Mouse (Mus musculus): Measurements from ENCODE around the gene Pcbp1.

Pcbp1 gene

DNA sequence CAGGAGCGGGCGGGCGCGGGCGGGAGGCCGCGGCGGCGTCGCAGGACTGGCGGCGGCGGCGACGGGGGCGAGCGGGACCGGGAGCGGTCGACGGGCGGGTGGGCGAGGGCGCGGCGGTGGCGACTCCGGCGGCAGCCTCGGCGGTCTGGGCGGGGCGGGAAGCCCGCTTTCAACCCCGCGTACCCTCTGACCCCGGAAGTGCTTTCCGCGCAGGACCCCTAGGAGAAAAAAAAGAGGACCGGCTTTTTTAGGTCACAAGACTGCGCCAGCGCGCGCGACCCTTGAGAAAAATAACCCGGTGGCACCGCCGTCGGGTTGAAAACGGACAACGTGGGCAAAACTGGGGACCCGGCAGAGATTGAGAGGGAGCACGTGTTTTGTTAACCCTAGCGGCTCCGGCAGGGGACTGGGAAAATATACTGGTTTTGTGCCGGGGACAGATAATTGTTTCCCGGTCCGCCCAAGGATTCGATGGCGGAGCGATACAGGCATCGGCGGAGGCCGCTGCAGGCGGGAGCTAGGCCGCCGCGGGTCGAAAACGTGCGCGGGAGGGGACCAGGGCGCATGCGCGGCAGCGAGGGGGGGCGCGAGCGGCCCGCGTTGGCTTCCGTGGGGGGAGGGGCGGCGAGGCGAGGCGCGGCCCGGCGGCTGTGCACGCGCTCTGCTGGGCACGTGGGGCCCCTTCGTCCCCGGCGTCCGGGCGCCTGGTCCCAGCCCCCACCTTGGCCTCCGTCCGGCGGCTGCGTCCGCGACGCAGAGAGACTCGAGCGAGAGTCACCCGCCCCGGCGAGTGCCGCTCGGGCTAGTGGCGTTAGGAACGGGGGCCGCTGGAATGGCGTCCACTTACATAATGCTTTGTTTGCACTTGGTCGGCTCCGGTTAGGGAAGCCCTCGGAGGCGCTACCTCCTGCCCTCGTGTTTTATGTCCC lies at the start of gene Pcbp1:
TSS of gene Pcbp1 (minus strand) at position 290 of the 929 bp plus-strand sequence.
- DNase-seq, result peak; percentile 96

DNA sequence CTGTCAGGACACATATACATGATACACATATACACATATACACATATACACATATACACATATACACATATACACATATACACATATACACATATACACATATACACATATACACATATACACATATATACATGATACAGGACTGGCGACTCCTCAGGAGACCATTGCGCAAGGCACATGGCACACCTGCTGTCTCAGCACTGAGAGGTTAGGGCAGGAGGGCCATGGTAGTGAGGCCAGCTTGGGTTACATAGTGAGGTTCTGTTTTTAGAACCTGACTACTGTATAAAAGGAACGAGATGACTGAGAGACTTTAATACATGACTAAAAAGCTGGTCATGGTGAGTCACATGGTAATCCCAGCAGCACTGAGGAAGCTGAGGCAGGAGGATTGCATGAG lies 48.4 kb upstream of the Pcbp1 start:
- DNase-seq, result no peak

DNA sequence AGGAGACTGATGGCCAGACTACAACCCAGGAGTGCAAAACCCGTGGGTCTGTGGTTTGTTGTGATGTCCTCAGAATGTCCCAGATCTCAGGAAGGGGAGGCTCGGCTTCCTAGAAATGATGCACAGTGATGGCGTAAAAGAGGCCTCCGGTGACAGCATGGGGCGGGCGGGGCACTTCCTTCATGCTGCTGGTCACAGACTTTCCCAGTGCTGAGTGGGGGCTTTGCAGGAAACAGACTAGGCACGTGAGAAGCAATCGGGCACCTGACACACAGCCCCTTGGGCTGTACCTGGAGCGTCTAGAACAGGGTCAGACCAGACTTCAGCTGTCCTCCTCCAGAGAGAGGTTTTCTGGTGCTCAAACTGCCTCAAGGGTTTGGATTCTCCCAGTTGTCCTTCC lies 44.7 kb upstream of the Pcbp1 start:
- DNase-seq, result peak; percentile 81

DNA sequence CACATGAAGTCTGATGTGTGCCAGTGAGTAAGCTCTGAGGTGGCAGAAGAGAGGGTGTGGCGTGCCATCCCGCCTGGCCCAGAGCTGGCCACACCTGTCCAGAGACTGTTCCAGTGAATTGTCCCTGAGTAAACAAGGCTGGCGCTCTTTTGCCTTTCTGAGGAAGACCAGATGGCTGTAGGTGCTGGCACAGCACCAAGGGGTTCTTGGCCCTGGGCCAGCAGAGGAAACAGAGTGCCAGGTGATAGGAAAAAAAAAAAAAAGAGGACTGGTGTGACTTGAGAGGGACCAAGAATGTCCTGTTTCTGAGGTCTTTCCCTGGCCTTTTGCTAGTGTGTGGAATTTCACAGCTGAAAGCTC lies 43.3 kb upstream of the Pcbp1 start:
- DNase-seq, result peak; percentile 59

DNA sequence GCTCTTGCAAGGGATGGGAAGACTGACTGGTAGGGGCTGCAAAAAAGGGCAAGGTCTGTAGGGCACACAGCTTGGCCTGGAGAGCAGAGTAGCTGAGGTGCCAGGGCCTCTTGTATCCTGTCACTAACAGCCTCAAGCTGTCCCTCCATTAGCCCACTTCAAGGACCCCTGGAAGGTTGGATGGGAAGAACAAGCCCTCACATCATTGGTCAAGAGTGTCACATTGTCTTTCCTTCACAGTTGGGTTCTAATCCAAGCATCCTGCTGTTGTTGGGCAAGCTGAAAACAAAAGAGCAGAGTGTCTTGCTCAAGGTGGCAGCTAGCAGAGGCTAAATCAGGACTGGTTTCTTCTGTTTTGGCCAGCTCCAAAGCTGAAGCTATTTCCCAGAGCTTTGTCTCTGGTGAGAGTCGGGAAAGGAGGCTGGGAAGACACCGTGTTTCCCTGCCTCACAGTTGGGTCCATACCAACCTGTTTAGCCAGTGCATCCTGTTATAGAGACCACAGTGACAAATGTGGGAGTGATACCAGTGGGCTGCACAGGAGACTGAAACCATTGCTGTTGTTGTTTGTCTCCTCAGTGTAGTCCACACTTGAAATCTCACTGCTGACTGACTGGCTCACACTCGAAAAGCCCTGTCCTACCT lies 42.8 kb upstream of the Pcbp1 start:
- DNase-seq, result no peak

DNA sequence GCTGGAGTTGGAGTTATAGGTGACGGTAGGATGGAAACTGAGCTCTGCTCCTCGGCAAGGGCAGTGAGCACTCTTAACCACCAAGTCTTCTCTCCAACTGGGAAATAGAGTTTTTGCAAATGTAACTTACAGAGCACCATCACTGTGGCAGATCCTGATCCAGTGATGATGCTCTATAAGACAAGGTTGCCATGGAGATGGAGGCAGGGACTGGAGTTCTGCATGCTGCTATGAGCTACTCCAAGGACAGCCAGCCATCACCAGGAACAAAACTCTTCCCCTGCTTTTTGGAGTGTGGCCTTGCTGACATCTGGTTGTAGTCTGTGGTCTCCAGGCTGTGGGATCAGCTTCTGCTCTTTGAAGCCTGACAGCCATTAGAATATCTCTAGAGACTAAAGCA lies 39.7 kb upstream of the Pcbp1 start:
- no peak for DNase-seq

DNA sequence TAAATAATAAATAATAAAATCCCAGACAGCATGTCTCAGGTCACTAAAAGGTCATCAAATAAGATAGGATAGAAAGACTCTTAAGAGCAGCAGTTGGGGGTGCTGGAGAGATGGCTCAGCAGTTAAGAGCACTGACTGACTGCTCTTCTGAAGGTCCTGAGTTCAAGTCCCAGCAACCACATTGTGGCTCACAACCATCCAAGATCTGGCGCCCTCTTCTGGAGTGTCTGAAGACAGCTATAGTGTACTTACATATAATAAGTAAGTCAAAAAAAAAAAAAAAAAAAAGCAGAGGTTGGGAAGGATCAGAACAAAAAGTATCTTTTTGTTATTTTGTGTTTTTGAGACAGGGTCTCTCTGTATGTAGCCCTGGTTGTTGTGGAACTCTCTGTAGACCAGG lies 31.1 kb upstream of the Pcbp1 start:
- DNase-seq, result peak; percentile 47

DNA sequence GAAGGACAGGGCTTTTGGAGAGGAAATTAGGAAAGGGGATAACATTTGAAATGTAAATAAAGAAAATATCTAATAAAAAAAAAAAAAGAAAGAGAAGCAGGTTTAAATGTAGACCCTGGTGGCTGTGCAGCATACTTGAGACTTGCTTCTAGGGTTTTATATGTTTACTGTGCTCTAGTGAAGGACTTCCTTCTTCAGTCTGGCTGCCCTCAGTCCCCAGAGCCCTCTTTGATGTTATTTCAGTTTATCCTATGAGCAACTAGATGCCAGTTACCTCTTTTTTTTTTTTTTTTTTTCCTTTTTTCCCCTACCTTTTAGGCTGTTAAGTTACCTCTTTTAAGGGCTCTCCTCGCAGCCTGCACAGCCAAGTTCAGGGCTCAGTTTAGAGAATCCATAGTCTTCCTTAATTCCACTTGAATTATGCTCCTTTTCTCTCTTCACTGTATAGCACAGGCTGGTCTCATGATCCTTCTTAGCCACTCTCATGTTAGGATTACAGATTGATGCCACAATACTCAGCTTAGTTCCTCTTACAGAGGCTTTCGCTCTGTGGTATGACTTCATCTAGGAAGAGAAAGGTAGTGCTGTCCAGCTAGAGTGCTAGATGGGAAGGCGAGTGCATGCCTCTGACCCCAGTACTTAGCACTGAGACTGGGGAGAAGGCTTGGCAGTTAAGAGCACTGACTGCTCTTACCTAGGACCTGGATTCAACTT lies 30.4 kb upstream of the Pcbp1 start:
- DNase-seq, result peak; percentile 30

DNA sequence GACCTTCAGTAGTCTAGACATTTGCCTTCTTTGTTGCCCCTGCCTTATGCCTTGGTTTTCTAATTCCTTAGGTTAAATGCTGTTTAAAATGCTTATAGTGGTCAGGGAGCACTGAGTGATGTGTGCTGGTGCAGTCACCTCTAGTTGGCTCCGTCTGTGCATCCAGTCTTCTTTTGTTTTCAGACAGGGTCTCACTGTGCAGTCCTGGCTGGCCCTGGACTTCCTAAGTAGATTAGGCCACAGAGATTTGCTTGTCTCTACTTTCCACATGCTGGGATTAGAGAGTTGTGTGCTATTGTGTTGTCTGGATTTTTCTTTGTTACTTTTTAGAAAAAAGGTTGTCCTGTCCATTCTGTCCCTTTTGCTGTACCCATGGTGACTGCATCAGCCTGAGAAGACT lies 24.5 kb upstream of the Pcbp1 start:
- no peak for DNase-seq

DNA sequence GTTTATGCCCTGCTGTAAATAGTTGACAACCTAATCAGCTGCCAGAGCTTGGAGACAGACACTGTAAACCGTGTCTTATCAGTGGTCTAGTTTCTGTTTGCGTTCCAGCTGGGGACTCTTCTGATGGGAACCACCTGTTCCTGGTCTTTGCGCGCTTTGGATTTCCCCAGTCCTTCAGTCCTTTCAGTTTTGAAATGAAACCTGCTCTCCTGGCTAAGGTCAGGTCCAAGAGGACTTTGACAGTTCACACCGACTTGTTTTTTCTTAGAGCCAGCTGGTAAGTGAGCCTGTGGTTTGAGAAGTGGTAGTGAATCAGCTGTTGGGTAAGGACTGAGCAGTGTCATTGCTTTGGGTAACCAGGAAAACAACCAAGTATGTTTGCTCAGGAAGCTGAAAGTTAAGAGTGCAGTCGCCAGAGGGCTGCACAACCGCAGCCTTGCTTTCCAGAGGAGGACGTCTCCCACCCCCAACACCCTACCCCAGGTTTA lies 21.8 kb upstream of the Pcbp1 start:
- peak; percentile 77 for DNase-seq

DNA sequence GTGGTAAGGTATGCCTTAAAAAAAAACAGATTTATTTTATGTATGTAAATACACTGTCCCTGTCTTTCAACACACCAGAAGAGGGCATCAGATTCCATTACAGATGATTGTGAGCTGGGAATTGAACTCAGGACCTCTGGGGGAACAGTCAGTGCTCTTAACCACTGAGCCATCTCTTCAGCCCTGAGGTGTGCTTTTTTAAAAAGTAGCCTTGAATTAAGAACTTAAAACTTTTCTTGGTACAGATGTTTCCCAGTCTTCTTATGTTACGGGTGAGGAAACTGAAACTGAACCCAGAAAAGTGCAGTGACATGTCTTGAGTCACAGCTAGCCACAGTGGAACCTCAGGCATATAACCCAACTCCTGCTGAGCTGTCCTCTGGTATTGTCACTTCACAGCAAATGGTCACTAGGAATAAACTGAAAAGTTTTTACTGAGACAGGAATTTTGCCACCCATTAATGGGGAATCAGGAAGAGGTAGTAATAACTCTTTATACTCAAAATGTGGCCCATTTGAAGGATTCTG lies 21.2 kb upstream of the Pcbp1 start:
- no peak for DNase-seq

DNA sequence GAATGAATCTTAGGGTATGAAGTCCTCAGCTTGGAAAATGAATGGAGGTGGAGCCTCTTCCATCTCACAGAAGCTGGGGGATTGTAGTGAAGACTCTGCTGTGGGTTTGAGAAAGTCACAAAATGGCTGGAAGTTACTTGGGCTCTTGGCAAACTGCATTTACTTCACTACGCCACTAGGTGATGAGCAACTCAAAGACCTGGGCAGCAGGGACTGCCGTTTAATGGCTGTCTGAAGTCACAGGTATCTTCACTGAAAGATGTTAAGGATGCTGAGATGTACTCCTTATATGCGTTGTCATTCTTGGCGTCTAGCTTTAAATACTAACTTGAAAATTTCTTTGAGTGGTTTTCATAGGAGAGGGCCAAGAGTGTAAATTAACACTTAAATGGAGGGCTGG lies 19.1 kb upstream of the Pcbp1 start:
- peak; percentile 51 for DNase-seq

DNA sequence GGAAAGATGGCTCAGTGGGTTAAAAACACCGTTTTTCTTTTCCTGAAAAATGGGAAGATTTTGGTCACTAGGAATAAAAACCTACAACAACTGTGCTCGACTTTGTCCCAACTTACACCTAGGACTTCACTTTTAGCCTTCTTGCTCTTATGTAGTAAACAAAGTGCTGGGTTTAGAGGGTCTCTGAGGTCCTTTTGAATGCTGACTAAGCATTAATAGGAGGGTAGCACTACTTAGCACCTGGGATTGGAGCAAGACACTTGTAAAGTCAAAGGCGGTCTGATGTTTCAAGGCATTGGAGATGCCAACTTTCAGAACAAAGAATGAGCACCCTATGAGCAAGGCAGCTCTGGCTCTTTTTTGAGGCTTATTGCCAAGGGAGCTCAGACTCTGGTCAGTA lies 17.7 kb upstream of the Pcbp1 start:
- DNase-seq, result no peak

DNA sequence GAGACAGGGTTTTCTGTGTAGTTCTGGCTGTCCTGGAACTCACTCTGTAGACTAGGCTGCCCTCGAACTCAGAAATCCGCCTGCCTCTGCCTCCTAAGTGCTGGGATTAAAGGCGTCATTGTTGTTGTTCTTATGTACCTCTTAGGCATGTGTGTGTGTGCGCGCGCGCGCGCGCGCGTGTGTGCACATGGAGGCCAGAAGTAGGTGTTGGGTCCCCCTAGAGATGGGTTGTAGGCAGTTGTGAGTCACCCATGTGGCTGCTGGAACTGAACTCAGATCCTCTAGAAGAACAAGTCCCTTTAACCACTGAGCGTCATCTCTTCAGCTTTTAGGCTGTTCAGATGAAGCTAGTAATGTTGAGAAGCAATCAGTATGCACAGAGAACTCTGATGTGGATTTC lies 16.9 kb upstream of the Pcbp1 start:
- DNase-seq, result no peak

DNA sequence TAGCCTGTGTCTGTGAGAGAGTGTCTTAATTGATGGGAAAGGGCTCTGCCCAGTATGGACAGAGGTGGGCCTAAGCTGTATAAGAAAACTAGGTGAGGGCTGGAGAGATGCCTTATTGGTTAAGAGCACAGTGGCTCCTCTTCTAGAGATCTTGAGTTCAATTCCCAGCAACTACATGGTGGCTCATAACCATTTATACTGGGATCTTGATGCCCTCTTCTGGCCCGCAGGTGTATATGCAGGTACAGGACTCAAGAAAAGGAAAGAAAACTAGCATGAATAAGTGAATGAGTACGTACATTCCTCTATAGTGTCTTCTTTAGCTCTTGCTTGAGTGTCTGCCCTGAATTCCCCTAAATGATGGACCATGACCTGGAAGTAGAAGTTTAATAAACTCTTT lies 15.5 kb upstream of the Pcbp1 start:
- no peak for DNase-seq

DNA sequence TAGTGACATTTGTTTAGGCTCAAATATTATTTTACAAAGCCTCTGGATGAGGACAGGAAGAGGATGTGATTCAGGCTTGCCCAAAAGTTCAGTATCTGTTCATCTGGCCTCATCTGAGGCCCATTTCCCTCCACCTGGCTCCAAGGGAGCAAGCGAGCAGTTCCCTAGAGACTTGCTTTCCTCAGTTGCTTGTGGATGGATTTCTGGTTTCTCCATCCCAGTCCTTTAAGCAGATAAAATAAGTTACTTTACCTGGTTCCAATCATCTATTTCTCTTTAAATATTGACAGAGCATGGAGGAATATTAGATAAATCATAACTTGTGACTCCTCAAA lies 2.3 kb upstream of the Pcbp1 start:
- DNase-seq, result no peak

DNA sequence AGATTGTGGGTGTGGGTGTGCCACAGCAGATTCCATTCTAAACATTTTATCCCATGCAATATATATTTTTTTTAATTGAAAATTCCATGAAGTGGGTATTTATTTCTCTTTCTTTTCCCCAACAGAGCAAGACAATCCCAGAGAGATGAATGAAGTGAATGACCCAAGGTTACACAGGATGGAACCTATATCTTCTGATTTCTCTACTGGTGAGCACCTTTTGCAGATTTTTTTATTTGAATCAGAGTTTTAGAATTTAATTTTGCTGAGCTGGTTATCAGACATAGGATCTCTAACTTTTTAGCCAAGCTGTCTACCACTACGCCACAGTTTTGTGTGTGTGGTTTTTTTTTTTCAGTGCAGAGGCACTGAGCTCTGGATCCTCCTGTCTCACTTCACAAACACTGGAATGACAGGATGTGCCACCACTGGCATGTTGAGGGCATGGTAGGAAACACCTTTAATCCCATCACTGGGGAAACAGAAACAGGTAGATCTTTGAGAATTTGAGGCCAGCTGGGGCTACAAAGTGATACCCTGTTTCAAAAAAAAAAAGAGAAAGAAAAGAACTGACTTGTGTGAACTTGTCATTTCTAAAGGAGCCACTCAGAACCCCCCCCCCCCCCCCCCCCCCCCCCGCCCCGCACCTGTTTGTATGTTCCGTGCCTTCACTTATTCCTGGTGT lies 1.8 kb upstream of the Pcbp1 start:
- DNase-seq, result no peak

DNA sequence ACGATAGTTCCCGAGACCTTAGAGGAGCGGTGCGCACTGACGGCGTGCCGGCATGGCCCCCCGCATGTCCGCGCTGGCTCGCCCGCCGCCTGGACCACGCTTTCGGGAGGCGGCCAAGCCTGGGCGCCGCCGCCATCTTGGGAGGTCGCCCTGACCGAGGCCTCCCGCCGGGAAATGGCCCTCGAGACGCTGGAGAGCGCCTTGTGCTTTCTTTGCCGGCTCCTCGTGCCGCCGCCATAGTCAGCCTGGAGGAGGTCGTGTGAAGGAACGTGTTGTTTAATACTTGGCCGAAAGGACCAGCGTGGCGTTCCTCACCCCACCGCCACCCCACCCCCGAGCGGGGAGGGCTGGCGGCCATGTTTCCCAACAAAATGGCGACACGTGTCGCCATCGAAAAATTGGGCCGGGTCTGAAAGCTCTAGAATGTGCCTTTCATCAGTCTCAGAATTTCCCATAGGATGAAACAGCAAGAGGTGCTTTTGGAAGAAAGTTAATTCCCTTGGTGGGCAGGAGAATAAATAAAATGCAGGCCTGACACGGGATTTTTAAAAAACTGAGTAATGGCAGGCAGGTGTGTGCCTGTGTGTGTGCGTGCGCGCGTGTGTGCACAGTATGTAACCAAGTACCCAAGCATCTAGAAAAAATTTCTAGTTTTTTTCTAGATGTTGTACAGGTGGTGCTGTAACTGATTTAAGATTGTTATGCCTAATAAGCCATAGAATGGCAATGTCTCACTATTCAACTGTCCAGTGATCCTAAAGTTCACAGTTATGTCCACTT lies 1.0 kb upstream of the Pcbp1 start:
- DNase-seq, result peak; percentile 75

DNA sequence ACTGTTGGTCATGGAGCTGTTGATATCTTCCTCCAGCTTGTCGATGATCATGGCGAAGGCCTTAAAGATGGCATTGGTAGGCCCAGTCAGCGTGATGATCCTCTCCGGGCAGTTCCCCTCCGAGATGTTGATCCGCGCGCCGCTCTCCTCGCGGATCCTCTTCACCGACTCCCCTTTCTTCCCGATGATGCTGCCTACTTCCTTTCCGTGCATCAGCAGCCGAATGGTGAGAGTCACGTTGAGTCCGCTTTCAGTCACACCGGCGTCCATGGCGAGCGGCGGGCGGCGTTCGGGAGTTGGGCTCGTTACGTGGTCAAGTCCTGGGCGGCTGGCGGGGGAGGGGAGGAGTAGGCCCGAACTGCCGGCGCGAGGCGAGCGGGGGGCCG lies 482 bp downstream of the Pcbp1 start:
- peak; percentile 77 for DNase-seq

DNA sequence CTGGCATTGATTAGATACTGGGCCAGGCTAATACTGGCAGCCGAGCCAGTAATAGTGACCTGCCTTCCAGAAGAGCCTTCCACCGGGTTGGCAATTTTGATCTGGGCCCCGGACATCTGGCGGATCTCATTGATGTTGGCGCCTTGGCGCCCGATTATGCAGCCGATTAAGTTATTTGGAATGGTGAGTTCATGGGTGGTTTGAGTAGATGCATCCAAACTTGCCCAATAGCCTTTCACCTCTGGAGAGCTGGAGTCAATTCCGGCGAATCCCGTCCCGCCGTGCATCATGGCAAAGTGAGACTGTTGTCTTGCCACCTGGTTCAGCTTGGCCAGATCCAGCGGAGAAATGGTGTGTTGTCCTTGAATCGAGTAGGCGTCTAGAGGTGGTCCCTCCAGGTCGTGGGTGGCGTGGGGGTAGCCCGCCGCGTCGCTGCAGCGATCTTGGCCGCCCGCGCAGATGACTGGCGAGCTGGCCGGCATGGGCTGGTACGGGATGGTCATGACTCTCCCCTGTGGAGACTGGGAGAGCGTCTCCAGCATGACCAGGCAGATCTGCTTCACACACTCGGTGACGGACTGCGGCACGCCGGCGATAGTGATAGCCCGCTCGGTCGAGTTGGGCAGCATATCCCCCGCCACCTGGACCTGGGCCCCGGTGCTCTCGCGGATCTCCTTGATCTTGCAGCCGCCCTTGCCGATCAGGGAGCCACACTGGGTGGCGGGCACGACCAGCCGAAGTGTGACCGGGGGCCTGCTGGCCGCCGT lies 1.1 kb downstream of the Pcbp1 start:
- DNase-seq, result peak; percentile 31

DNA sequence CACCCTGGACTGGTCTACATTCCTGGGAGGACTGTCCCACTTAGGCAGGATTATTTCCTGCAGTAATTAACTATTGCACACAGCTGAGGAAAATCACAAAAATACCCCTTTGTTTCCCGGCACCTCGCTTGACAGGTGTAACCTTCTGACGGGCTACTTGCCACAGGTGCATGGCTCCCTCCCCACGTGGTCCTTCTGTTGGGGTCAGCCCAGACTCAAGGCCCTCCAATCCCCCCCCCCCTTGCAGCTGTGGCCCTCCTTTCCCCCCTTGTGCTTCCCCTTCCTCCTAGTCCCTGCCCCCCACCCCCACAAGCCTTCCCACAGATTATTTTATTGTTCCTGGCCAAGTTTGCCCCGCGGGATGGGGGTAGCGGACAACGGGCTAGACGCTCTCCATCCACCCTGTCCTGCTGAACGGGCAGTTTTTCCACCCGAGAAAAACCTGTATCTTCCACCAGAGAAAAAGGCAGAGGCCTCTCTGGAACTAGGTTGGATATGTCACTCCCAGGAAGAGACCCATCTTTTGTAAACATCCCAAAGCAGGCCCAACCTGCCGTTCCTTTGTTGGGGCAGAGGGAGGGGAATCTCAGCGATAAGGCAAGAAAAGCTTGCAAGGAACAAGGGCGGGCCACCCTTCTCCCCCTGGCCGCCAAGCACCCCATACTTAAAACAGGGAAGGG lies 2.2 kb downstream of the Pcbp1 start:
- DNase-seq, result peak; percentile 42

Measured in lung, postnatal 36 days (tissue).